Mouse (Mus musculus): ENCODE measurements at regions not wholly inside any gene's neighbourhood (a gene's known extent, or its start where the extent isn't known, plus 50 kb on each side); places are given as distances from the start of the nearest gene placed in this dataset.
"Not testable (repeated sequence)": the region's sequence is repeated elsewhere in the genome, so short reads cannot be mapped to it uniquely, and the experiment has no call there.

GRCm38 (mm10) chr8:19976461-19976860, 73.3 kb downstream of the Gm31371 start:
- not testable (repeated sequence) for DNase-seq

GRCm38 (mm10) chr8:19979536-19980345, 76.5 kb downstream of the Gm31371 start:
- DNase-seq, result peak; percentile 72

GRCm38 (mm10) chr8:19980346-19980726, 77.1 kb downstream of the Gm31371 start:
- DNase-seq, result not testable (repeated sequence)

GRCm38 (mm10) chr8:20008106-20008505, 104.9 kb downstream of the Gm31371 start:
- DNase-seq, result peak; percentile 7

- DNase-seq, result peak; percentile 7
Measured at GRCm38 (mm10) chr8:20010947-20011346, 107.8 kb downstream of the Gm31371 start.

- not testable (repeated sequence) for DNase-seq
Measured at GRCm38 (mm10) chr8:20013278-20013677, 110.1 kb downstream of the Gm31371 start.

- not testable (repeated sequence) for DNase-seq
Measured at GRCm38 (mm10) chr8:20014451-20015130, 111.4 kb downstream of the Gm31371 start.

- not testable (repeated sequence) for DNase-seq
Measured at GRCm38 (mm10) chr8:20015411-20016081, 112.4 kb downstream of the Gm31371 start.

GRCm38 (mm10) chr8:20016082-20016840, 113.1 kb downstream of the Gm31371 start:
- DNase-seq, result not testable (repeated sequence)

GRCm38 (mm10) chr8:20025521-20025920, 122.3 kb downstream of the Gm31371 start:
- DNase-seq, result not testable (repeated sequence)

GRCm38 (mm10) chr8:20027956-20028355, 124.8 kb downstream of the Gm31371 start:
- DNase-seq, result peak; percentile 10

- not testable (repeated sequence) for DNase-seq
Measured at GRCm38 (mm10) chr8:20030131-20030530, 126.9 kb downstream of the Gm31371 start.

GRCm38 (mm10) chr8:20057626-20058025, 154.4 kb downstream of the Gm31371 start:
- not testable (repeated sequence) for DNase-seq

GRCm38 (mm10) chr8:20098121-20098520, 194.9 kb downstream of the Gm31371 start:
- DNase-seq, result not testable (repeated sequence)

- DNase-seq, result not testable (repeated sequence)
Measured at GRCm38 (mm10) chr8:20100241-20100640, 197.0 kb downstream of the Gm31371 start.

GRCm38 (mm10) chr8:20102374-20102773, 199.2 kb downstream of the Gm31371 start:
- DNase-seq, result not testable (repeated sequence)

GRCm38 (mm10) chr8:20107154-20107553, 204.0 kb downstream of the Gm31371 start:
- DNase-seq, result not testable (repeated sequence)

- DNase-seq, result not testable (repeated sequence)
Measured at GRCm38 (mm10) chr8:20116785-20117184, 213.6 kb downstream of the Gm31371 start.

- DNase-seq, result peak; percentile 4
Measured at GRCm38 (mm10) chr8:20119581-20119980, 216.4 kb downstream of the Gm31371 start.

GRCm38 (mm10) chr8:20120186-20120585, 217.0 kb downstream of the Gm31371 start:
- not testable (repeated sequence) for DNase-seq

- not testable (repeated sequence) for DNase-seq
Measured at GRCm38 (mm10) chr8:20121391-20121909, 218.3 kb downstream of the Gm31371 start.

Data from right cerebral cortex, postnatal 14 days (tissue).